Mouse (Mus musculus) liver, postnatal 0 days (tissue): ENCODE measurements at regions not wholly inside any gene's neighbourhood (a gene's known extent, or its start where the extent isn't known, plus 50 kb on each side); places are given as distances from the start of the nearest gene placed in this dataset.

ENCODE experiments used
- ATAC-seq: fragments of 200-750 bp; cut with Nextera tagmentation; 2 replicates; pipeline ENCODE4 v1.8.0; 2017; ENCODE audit warnings: mild to moderate bottlenecking, moderate library complexity
- DNase-seq: peaks from one replicate; pipeline ENCODE4 v3.0.0-alpha.2; 2016
- H3K27ac ChIP-seq: fragments of 300-500 bp; sonication (generic); 2 replicates; pipeline ENCODE4 v1.5.1; 2014; ENCODE audit warnings: antibody characterized with exemption, moderate library complexity, mild to moderate bottlenecking, low read depth
- H3K27me3 ChIP-seq: fragments of 300-500 bp; sonication (generic); 2 replicates; pipeline ENCODE4 v1.6.1; 2014; ENCODE audit warnings: low read length, control low read depth, mixed read lengths; ENCODE audit not compliant: insufficient read depth
- H3K36me3 ChIP-seq: fragments of 300-500 bp; sonication (generic); replicated peaks from 2 replicates; pipeline ENCODE4 v1.6.1; 2014; ENCODE audit warnings: mild to moderate bottlenecking, control low read depth, low read length, moderate library complexity, mixed read lengths; ENCODE audit not compliant: insufficient read depth
- H3K4me1 ChIP-seq: fragments of 300-500 bp; sonication (generic); 2 replicates; pipeline ENCODE4 v1.6.1; 2014; ENCODE audit warnings: antibody characterized with exemption, mild to moderate bottlenecking, control low read depth; ENCODE audit not compliant: insufficient read depth
- H3K4me2 ChIP-seq: fragments of 300-500 bp; sonication (generic); 2 replicates; pipeline ENCODE4 v1.6.1; 2014; ENCODE audit warnings: low read depth, mild to moderate bottlenecking, low read length, moderate library complexity, mixed read lengths
- H3K4me3 ChIP-seq: fragments of 300-500 bp; sonication (generic); 2 replicates; pipeline ENCODE4 v1.5.1; 2014; ENCODE audit warnings: low read depth, low read length
- H3K9ac ChIP-seq: fragments of 300-500 bp; sonication (generic); replicated peaks from 2 replicates; pipeline ENCODE4 v1.6.1; 2014; ENCODE audit warnings: mild to moderate bottlenecking, moderate library complexity
- H3K9me3 ChIP-seq: fragments of 300-500 bp; sonication (generic); 2 replicates; pipeline ENCODE4 v1.6.1; 2016; ENCODE audit warnings: mild to moderate bottlenecking, control low read depth, low read length, mixed read lengths
- CTCF ChIP-seq: sonication (generic); IDR thresholded peaks from 2 replicates; pipeline ENCODE4 v1.5.1; 2016; ENCODE audit warnings: antibody characterized with exemption, low read depth
- EP300 ChIP-seq: IDR thresholded peaks from 2 replicates; pipeline ENCODE4 v1.6.1; 2016; ENCODE audit warnings: antibody characterized with exemption, low read depth, mild to moderate bottlenecking
- WGBS: fragments of 180-500 bp; shearing (Covaris S2); extraction: QIAGEN DNeasy Blood & Tissue Kit; methylation state at CpG from one replicate; pipeline ENCODE4 v1.1.7; 2014; ENCODE audit not compliant: insufficient replicate concordance; 5-methylcytosine and 5-hydroxymethylcytosine counted together

- Histone ChIP-seq H3K27me3 (no peaks in the 10 kb centered on the region), H3K4me3 (no peak overlapping the region), H3K9me3 (no peaks in the 10 kb centered on the region), H3K4me1 (no peaks in the 10 kb centered on the region), H3K27ac (no peak overlapping the region), H3K9ac (no peak overlapping the region), H3K36me3 (no peaks in the 10 kb centered on the region), H3K4me2 (no peak overlapping the region)
- TF ChIP-seq EP300 (no peak), CTCF (no peak)
- WGBS = 76% methylated on average over 6 of the region's 6 CpGs
- ATAC-seq = no peak
- no peak for DNase-seq
Observed at GRCm38 (mm10) chr3:69953674-69954329, 53.6 kb upstream of the Otol1 start.

DNA sequence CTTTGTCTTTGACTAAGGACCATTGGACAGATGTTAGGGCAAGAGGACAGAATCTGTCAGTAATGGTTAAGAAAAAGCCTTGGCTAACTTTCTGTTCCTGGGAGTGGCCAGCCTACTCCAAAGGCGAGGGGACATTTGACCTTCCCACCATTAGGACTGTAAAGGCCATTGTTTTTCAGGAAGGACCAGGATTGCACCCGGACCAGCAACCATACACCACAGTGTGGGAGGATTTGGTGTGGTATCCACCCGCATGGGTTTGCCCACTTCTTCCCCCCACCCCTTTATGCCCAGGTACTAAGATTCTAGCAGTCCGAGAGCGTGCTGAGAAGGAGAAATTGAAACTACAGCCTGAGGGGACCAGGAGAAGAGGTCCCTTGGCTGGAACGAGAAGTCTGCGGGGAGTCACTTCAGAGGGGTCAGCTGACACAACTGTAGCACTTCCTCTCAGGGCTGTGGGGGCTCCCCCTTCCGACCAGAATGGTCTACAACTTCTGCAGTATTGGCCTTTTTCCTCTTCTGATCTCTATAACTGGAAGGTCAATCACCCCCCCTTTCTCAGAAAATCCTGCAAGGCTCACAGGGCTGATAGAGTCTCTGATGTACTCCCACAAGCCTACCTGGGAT lies 63.2 kb upstream of the Sptssb start:
- 41% methylated on average over 8 of the region's 8 CpGs for WGBS
- TF ChIP-seq CTCF (no peak), EP300 (no peak)
- H3K9ac ChIP-seq = no peak overlapping the region
- no peaks in the 10 kb centered on the region for H3K9me3 ChIP-seq
- H3K36me3 ChIP-seq = no peaks in the 10 kb centered on the region
- ATAC-seq (no peak), DNase-seq (peak; percentile 15)
- H3K4me3 ChIP-seq = no peak overlapping the region
- H3K4me2 ChIP-seq = peak overlapping the region; percentile 18; the same call in 1 of the 2 replicates
- no peaks in the 10 kb centered on the region for H3K4me1 ChIP-seq
- H3K27me3 ChIP-seq = no peaks in the 10 kb centered on the region
- no peak overlapping the region for H3K27ac ChIP-seq

GRCm38 (mm10) chr3:69912859-69913258 lies 53.1 kb upstream of the Sptssb start:
- H3K9me3 ChIP-seq = no peaks in the 10 kb centered on the region
- H3K4me3 ChIP-seq = no peak overlapping the region

DNA sequence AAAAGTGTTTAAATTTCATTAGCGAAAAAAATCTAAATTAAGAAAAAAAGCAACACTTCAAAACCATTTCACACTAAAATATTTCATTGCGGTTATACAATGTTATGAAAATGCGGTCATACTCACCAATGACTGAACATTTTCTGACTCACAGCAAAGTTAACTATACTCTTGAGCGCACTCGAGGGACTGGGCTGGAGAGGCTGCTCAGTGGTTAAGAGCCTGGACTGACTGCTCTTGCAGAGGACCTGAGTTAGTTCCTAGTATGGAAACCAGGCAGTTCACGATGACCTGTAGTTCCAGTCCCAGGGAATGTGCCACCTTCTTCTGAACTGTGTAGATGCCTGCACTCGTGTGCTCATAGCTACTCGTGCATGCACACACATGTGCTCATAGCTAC lies 50.3 kb upstream of the Sptssb start:
- H3K4me3 ChIP-seq = no peak overlapping the region
- no peaks in the 10 kb centered on the region for H3K27me3 ChIP-seq
- ATAC-seq (no peak), DNase-seq (no peak)
- H3K4me1 ChIP-seq = no peaks in the 10 kb centered on the region
- no peaks in the 10 kb centered on the region for H3K36me3 ChIP-seq
- WGBS = 81% methylated on average over 8 of the region's 8 CpGs
- no peaks in the 10 kb centered on the region for H3K9me3 ChIP-seq
- H3K9ac ChIP-seq = no peak overlapping the region
- H3K27ac ChIP-seq = no peak overlapping the region
- TF ChIP-seq CTCF (no peak), EP300 (no peak)
- no peak overlapping the region for H3K4me2 ChIP-seq

More at GRCm38 (mm10) chr3:69912859-69913258, 53.1 kb upstream of the Sptssb start:
- H3K27me3 ChIP-seq = no peaks in the 10 kb centered on the region
- DNase-seq (no peak), ATAC-seq (no peak)
- H3K9ac ChIP-seq = no peak overlapping the region
- no peak overlapping the region for H3K4me2 ChIP-seq
- WGBS = 40% methylated on average over 14 of the region's 14 CpGs
- no peak overlapping the region for H3K27ac ChIP-seq
- no peaks in the 10 kb centered on the region for H3K36me3 ChIP-seq
- TF ChIP-seq CTCF (no peak), EP300 (no peak)
- no peaks in the 10 kb centered on the region for H3K4me1 ChIP-seq
